Mouse (Mus musculus) CD4-positive, CD25-positive, alpha-beta regulatory T cell, adult 2 months (primary cell): ENCODE results near the gene Nrsn1.
"Not testable (repeated sequence)": the region's sequence is repeated elsewhere in the genome, so short reads cannot be mapped to it uniquely, and the experiment has no call there.

ENCODE experiments used
- DNase-seq: peaks from one replicate; pipeline ENCODE4 v3.0.0-alpha.2; 2012; ENCODE audit warnings: low read depth, low spot score

The Nrsn1 gene

DNA sequence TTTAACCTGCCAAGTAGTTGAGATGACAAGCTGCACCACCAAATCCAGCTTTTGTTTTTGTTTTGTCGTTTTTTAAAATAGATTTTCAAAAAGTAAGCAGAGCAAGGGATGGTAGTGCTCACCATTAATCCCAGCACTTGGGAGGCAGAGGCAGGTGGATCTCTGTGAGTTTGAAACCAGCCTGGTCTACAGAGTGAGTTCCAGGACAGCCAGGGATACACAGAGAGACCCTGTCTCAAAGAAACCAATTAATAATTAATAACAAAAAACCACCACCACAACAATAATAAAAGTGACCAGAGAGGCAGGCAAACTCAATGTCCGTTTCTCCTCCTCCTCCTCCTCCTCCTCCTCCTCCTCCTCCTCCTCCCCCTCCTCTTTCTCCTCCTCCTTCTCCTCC is at the start of gene Nrsn1:
Nrsn1 (minus strand) TSS at position 101 of the 400 bp plus-strand sequence.
- not testable (repeated sequence) for DNase-seq

GRCm38 (mm10) chr13:25312059-25312458 is 41.8 kb upstream of the Nrsn1 start:
- DNase-seq = no peak

DNA sequence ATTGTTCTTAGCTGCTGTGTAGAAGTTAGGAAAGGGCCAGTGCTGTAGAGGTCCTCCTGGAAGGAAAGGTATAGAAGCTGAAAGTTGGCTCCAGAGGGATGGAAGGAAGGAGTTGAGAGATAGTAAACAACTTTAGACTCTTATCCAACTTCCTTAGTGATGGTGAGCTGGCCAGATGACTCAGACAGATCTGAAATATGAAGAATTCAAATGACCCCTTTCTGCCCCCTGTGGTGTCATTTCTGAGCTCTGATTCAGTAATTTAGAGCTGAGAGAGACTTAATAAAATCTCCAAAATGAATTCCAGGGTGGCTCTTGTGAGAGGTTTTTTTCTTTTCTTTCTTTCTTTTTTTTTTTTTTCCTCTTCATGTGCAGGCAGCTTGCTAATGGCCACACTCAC is 39.8 kb upstream of the Nrsn1 start:
- no peak for DNase-seq

DNA sequence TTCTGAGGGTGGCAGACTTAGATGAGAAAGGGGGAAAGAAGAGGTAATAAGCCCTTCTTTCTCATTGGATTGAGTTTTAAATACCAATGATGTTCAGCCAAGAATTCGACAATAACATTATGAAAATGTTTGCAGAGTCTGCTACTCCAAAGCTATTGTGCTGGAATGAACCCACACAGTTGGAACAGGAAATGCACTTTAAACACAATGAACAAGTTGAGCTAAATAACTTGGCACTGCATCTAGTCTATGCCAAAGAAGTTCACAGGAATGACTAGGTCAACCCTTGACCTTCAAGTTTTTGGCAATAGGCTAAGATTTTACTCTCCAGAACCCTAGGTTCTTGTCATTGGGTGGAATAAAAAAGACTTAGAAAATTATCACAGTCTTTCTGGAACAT is 18.4 kb upstream of the Nrsn1 start:
- no peak for DNase-seq

- no peak for DNase-seq
Measured at GRCm38 (mm10) chr13:25274934-25275565, 4.7 kb upstream of the Nrsn1 start.

DNA sequence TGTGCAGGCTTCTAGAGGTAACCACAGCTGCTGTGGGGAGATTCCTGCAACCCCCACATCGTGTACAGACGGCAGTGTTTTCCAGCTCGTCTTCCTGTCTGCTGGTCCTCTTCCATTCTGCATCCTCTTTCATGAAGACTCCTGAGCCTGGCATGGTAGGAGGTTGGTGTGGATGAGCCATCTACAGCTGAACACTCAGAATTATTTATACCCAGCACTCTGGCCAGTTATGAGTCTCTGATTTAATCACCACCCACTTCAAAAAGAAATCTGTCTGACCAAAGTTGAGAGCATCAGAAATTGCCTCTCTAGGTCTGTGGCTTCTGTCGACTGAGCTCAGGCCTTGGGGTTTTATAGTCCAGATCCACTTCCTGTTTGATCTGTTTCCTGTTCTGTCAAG is 1.9 kb upstream of the Nrsn1 start:
- no peak for DNase-seq

DNA sequence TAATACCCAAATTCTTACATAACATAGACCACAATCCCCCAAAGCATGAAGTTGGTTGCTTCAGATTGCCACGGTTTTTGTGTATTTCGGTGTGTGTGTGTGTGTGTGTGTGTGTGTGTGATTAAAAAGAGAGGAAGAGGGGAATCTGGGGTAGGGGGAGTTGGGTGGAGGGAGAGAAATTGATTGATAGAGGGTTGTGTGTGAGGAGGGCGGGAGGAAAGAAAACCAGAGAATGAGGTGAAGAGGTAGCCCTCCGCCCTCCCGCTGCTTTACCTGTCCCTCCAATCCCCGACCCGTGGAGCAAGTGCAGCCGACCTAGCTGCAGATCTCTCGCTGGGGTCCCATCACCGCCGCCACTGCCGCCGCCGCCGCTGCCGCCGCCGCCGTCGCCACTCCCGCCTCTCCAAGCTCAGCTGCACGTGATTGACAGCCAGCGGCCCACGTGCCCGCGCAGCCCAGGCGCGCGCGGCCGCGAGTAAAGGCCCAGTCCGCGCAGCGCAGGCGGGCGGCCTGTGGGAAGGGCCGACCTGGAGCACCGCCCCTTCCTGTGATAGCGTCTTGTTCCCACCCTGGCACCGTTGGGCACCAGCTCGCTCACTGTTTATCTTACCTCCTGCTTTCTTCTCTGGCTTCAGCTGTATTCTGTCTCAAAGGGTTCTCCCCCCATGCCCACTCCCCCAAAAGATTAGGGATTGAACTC is 583 bp downstream of the Nrsn1 start:
- DNase-seq = no peak

GRCm38 (mm10) chr13:25269039-25269438 is 1.3 kb downstream of the Nrsn1 start:
- DNase-seq = no peak

- no peak for DNase-seq
Measured at GRCm38 (mm10) chr13:25262748-25263147, 7.6 kb downstream of the Nrsn1 start.

GRCm38 (mm10) chr13:25257608-25258007 is 12.7 kb downstream of the Nrsn1 start:
- DNase-seq = no peak

DNA sequence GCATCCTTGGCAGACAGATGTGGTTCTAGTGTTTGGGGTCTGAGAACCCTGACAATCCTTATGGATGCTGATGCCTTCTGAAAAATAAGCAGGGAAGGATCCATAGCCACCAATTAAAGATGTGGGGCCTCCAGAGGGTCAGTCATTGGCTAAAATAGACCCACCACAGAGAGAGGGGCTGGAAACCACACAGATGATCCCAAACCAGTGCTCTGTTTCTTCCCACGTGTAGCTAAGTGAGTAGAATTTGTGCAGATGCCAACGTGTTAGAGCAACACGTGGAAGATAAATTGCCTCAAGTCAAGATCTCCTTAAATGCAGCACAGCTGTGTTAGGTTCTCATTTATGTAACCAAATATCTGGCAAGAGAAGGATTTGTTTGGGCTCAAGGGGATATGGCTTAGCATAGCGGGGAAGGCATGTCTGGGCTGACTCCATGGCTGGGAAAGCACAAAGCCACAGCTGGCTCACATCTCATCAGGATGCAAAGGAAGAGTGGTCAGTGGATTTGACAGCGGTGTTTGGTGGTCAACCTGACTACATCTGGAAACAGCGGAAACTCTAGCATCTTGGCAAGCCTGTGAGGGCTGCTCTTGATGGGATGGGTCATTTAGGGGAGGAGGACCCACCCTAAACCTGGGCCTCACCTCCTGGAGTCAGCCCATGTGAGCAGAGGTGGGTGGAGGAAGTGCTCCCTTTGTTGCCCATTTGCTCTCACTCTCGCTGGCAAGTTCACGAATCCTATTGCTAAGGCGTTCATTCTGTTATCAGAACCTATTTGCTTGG is 15.6 kb downstream of the Nrsn1 start:
- no peak for DNase-seq

GRCm38 (mm10) chr13:25251893-25252292 is 18.4 kb downstream of the Nrsn1 start:
- DNase-seq = no peak

DNA sequence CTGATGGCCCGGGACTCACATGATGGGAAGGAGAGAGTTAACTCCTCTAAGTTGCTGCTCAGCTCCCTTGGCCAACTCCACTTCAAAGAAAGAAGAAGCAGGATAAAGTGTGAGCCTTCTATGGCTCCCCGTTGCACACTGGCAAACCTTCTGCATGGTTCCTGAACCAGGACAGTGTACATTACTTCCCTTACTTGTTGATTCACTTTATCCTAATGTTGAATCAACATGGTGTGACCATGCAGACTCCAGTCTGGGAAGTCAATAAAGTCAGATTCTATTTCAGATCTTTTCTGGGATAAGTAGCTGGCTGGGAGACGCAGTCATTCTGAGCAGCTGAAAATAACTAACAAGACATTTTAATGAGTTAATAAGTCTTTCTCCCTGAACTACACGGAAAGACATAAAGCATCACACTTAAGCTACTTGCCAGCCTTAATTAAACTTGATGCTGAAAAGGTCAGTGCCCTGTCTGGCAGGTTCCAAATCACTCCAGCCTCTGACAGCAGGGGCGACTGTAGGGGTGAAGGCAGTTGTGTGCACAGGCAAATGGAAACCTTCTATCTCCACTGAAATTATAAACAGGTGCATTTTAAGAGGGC is 50.0 kb downstream of the Nrsn1 start:
- DNase-seq = no peak

GRCm38 (mm10) chr13:25218394-25218793 is 51.9 kb downstream of the Nrsn1 start:
- no peak for DNase-seq

- no peak for DNase-seq
Measured at GRCm38 (mm10) chr13:25206950-25207349, 63.4 kb downstream of the Nrsn1 start.
